Mouse (Mus musculus) embryo, embryonic 10 days (tissue): Measurements from ENCODE around the gene Cul3.

Source experiments
- DNase-seq: peaks from one replicate; pipeline ENCODE4 v3.0.0-alpha.2; 2015; ENCODE audit warnings: low spot score

Gene Cul3

DNA sequence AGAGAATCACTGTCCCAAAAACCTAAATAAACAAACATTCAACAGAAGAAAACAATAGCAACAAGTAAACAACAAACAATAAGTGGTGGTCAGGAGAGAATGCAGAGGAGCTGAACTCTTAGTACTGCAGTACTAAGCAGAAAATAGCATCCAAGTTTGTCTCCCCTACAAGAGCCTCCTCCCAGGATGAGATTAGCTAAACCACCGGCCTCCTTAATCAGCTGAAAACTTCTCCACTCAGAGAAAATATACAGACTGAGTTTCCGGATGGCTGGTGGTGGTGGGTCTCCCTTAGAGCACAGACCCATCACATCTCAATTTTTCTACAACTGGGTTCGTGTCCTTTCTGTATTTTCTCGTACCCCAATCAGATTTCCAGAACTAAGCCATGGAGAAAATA is 47.0 kb downstream of the Cul3 start:
- DNase-seq, result no peak

- DNase-seq, result no peak
These were observed 61.5 kb downstream of the Cul3 start for GRCm38 (mm10) chr1:80278731-80279130.

- no peak for DNase-seq
These were observed 79.8 kb downstream of the Cul3 start for GRCm38 (mm10) chr1:80260443-80260842.

- DNase-seq, result no peak
These were observed 81.6 kb downstream of the Cul3 start for GRCm38 (mm10) chr1:80258632-80259031.

DNA sequence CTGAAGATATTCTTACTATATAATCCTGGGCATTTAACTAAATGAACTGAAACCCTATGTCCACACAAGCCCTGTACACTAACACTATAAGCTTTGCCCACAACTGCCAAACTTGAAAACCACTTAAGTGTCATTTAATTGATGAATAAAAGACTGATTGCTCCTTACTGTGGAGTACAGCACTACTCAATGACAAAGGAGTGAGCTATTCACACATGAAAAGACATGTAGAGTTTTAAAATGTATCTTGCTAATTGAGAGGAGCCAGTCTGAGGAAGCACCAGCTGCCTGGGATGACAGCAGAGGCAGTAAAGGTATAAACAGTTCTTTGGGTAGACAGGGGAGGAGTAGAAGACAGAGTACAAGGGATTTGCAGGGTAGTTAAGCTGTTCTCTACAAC is 87.0 kb downstream of the Cul3 start:
- no peak for DNase-seq

DNA sequence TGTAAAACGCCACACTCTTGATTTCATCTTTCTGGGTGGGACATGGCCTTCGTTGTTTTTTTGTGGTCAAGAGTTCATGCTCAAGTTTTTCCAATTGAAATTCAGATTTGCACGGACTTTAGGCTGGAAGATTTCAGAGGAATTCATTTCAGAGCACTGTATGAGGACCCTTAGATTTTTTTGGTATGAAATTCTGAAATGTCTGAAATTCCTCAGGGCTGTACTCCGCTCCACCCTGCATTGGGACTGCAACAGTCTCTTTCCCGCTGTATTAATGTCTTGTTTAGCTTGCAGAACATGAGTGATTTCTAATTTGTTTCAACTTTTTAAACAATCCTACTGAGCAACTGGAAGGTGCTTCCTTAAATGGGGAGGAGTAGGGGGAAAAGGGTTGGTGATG is 90.0 kb downstream of the Cul3 start:
- no peak for DNase-seq

- no peak for DNase-seq
These were observed 93.1 kb downstream of the Cul3 start for GRCm38 (mm10) chr1:80247131-80247530.

DNA sequence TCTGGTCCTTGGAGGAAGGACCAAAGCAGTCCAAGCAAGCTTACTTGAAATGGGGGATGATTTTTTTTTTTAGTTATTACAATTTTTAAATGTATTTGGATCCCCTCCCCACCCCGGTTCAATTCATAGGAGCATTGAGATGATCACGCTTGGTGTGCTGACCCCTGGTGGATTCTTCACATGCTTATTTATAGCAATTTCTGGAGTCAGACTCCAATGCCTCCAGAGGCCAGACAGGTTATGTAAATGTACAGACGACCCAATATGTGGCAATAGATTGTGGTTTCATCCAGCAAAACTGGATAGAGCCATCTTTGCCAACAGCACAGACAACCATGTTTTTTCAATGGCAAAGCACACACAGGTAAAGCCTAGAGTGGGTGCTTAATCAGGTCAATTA is 96.2 kb downstream of the Cul3 start:
- DNase-seq, result no peak

DNA sequence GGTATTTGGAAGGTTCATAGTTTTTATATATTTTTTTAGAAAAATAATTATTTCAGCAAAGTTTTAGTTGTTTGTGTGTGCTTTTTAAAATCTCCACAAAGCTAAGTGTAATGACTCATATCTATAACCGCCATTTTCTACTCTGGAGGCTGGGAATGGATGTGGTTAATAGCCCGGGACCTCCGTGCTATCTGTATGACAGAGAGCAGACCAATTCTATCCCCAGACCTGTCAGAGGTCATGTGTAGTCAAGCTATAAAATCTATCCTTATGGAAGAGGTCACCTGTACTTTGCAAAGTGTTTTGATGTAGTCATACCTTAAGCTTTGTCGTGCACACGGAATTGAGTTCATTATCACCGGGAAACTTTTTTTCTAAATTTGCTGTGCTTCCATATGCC is 98.7 kb downstream of the Cul3 start:
- DNase-seq, result no peak

DNA sequence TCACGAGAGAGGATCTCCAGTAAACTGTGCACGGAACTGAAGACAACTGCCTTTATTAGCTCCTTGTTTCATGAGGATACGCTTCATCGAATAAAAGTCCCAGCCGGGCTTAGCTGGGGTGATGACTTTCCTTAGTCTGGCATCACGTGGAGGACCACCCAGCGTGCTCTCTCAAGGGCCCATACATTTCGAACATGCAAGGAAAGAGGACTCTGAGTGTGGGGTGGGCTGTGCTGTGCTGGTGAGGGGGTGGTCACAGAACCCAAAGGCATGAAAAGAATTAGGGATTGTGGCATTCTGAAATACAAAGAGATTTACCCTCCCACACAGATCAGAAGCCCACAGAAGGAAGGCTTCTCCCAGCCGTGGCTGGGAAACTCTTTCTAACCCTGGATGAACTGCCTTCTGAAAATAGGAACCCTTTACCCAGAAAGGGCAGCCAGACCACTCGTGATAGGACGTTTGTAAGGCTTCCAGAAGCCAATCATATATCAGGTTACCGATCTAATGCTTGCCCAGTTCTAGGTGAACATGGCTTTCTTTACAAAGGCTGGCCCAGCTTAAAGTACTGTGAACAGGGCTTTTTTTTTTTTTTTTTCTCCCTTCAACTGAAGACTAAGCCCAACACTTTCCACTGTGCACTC is 100.1 kb downstream of the Cul3 start:
- peak; percentile 46 for DNase-seq

DNA sequence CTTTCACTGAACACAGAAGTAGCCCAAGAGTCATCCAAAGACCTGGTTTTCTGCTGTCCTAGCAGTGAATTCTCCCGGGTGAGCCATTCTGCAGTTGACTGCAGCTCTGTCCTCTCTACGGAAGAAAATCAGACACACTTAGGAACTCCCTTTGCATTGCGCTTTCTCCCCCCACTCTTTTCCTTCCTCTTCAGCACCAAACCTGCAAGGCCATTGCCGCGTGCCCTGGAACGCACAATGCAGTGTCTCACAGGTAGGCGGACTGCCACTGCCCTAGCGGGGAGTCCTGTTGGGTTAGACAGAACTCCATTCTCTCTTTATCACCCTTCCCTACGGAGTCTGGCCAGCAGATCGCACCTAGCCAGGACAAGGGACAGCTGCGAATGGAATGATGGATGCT is 100.8 kb downstream of the Cul3 start:
- DNase-seq, result no peak

DNA sequence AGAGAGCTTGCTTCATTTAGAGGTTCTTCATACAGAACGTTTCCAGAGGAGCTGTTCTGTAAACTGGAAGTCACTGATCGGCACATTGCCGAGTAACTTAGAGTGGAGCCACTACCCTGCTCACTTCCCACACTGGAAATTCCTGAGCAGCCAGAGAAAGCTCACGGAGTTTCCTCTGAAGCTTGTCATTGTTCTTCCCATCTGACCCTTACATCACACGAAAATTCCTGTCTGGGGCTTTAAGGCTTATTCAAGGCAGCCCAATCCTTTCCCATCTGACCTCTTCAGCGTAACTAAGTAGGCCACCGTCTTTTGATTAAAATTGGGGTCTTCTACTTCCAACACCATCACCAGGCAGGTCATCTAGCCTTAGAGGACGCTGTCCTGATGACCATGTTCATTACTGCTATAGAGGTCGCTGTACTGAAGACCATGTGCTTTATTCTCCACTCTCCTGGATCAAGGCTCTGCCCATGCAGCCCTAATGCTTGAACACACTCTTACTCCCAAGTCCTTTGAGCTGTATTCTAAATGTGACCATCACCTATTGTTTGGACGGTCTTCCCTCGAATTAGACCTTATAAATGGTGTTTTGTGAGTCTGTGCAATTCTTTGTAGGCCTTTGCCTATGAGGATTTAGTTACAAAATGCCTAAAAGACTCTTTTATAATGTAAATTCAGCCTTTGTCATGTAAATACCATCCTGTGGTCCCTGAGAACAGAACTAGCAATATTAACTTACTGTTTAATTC is 103.2 kb downstream of the Cul3 start:
- DNase-seq, result no peak

DNA sequence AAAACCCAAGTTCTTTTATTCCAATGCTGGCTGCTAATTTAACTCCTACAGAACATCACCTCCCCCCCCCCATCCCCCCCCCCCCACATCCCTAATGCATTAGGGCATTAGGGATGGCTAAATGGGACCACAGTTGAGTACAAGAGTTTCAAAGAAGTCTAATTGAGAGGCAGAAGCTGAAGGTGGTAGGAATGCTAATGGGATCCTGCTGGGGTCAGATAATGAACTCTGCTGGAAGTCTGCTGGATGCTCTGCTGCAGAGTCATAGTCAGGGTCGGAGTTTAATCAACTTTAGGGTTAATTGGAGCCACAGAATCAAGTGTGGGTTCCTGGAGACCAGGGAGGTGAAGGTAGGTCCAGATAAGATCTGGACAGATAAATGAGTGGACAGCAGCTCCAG is 104.2 kb downstream of the Cul3 start:
- no peak for DNase-seq

GRCm38 (mm10) chr1:80230612-80231011 is 109.7 kb downstream of the Cul3 start:
- no peak for DNase-seq

DNA sequence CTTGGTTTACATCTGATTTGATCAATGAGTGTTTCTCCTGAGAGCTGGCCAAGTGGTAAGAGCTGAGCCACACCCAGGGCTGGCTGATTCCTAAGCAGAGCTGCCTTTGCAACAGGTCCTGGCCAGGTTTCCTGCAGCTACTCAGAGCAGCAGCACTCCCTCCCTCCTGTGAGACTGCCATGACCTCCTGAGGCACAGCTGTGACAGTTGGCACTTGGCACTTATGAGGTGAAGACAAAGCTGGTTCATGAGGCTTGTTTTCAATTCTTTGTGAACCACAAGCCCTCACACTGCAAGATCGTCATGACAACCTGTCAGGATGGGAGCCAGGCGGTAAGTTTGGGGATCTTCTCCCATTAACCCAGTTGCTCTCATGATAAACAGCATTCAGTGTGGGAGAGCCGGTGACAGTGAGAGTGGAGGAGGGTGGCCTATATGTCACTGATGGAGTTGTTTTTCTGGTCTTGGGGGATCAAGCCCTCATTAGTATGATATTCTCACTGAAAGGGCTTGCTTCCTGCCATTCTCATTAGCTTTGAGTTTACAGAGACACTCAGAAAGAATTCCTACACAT is 115.4 kb downstream of the Cul3 start:
- no peak for DNase-seq

GRCm38 (mm10) chr1:80221151-80221550 is 119.1 kb downstream of the Cul3 start:
- DNase-seq, result peak; percentile 12

GRCm38 (mm10) chr1:80218268-80218667 is 122.0 kb downstream of the Cul3 start, which contains the start of gene Fam124b:
TSS of gene Fam124b (minus strand) at chr1:80218473.
- DNase-seq, result peak; percentile 35
